In the genomic region with DNA sequence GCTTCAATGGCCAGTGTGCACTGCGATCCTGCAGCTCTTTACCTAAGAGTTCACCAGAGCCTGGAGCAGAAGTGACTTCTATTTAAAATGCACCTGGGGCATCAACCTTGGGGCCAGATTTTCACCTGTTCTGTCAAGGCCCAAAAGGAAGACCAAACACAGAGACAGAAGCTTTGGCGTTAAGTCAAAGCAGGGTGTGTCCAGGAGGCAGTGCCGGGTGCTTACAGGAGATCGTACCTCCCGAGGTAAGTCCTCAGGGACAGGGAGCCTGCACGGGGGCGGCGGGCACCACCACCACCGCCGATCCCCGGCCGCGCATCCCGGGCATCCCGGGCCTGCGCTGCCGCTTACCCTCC, we compare ENCODE assay signal across 1 mouse cellular context.
TF ChIP-seq lines count a peak whose summit lies in the region.

No protein-coding gene starts in this region.

TF ChIP-seq in CH12.LX, 34 proteins besides CTCF, POLR2A, EP300 and RAD21 (continued from another document):
- TF ChIP-seq CHD2 (IDR thresholded peaks at IDR 0.05; ENCODE audit: low read length) (no peak), SMC3 (IDR thresholded peaks at IDR 0.05; ENCODE audit: low read depth, low read length) (no peak)
TF ChIP-seq in CH12.LX: peak in this region for 0.
